Mouse (Mus musculus) ES-E14 (cell line): ENCODE results near the gene Cdkn2d. TPM values are rescaled to one million over a fixed set of nuclear protein-coding genes. Genes with fewer than 3 reads are reported as not detected.
A peak's percentile ranks its signal among the peaks of the same experiment; 100 is the strongest.

Source experiments
- DNase-seq: peaks from one replicate; pipeline ENCODE4 v3.0.0-alpha.2; 2013; ENCODE audit warnings: low read depth, low spot score
- H3K27ac ChIP-seq: 2 replicates; pipeline ENCODE4 v1.5.1; 2012; ENCODE audit warnings: low read depth, mild to moderate bottlenecking, low read length, moderate library complexity, mixed read lengths; ENCODE audit not compliant: poor library complexity, insufficient read depth, severe bottlenecking
- H3K36me3 ChIP-seq: 2 replicates; pipeline ENCODE4 v1.6.1; 2012; ENCODE audit warnings: mild to moderate bottlenecking, low read length, moderate library complexity, mixed read lengths; ENCODE audit not compliant: control insufficient read depth, poor library complexity, insufficient read depth, severe bottlenecking
- H3K4me1 ChIP-seq, 2 experiments: fragments of 150-350 bp in 1 of 2; sonication (generic) in 1 of 2; 2 replicates each; pipeline ENCODE4 v1.6.1; 2012; ENCODE audit warnings: low read length in 2 of 2, mild to moderate bottlenecking in 1 of 2, mixed read lengths in 1 of 2; ENCODE audit not compliant: control insufficient read depth in 2 of 2, insufficient read depth in 2 of 2, poor library complexity in 1 of 2
- H3K4me3 ChIP-seq, 2 experiments: fragments of 150-350 bp in 1 of 2; sonication (generic) in 1 of 2; 2 replicates each; pipeline ENCODE4 v1.5.1; 2012; ENCODE audit warnings: low read length in 2 of 2, low read depth in 1 of 2, mild to moderate bottlenecking in 1 of 2, mixed read lengths in 1 of 2; ENCODE audit not compliant: insufficient read depth in 1 of 2, poor library complexity in 1 of 2, severe bottlenecking in 1 of 2
- H3K9ac ChIP-seq: 2 replicates; pipeline ENCODE4 v1.6.1; 2012; ENCODE audit warnings: low read depth, mild to moderate bottlenecking, low read length, mixed read lengths; ENCODE audit not compliant: poor library complexity, insufficient read depth, severe bottlenecking
- H3K9me3 ChIP-seq: fragments of 150-350 bp; sonication (generic); 2 replicates; pipeline ENCODE4 v1.6.1; 2012; ENCODE audit warnings: low read depth, mild to moderate bottlenecking, low read length; ENCODE audit not compliant: control insufficient read depth, insufficient read depth
- CHD2 ChIP-seq: IDR thresholded peaks from 2 replicates; pipeline ENCODE4 v1.6.1; 2014; ENCODE audit warnings: mild to moderate bottlenecking, low read depth, low read length, inconsistent platforms
- HCFC1 ChIP-seq: IDR thresholded peaks from 2 replicates; pipeline ENCODE4 v1.6.1; 2012; ENCODE audit warnings: low read length, inconsistent platforms, borderline replicate concordance; ENCODE audit not compliant: insufficient read depth
- MAFK ChIP-seq: IDR thresholded peaks from 2 replicates; pipeline ENCODE4 v1.6.1; 2014; ENCODE audit warnings: mild to moderate bottlenecking, low read depth, low read length, inconsistent platforms; ENCODE audit not compliant: insufficient read depth
- ZC3H11A ChIP-seq: IDR thresholded peaks from 2 replicates; pipeline ENCODE4 v1.6.1; 2012; ENCODE audit warnings: low read depth, mild to moderate bottlenecking, inconsistent platforms, low read length, borderline replicate concordance
- ZNF384 ChIP-seq: IDR thresholded peaks from 2 replicates; pipeline ENCODE4 v1.6.1; 2012; ENCODE audit warnings: low read depth, low read length, inconsistent platforms
- in situ Hi-C, 2 experiments: fragments of 600-800 bp; cut with MboI; formaldehyde crosslinking; loops; one replicate each; pipeline ENCODE4 v1.15.1; 2025; ENCODE audit warnings: low sequenced_read_pairs in 2 of 2, inconsistent platforms in 1 of 2; ENCODE audit not compliant: unreplicated experiment in 2 of 2
- total RNA-seq: library from RNA; depleted of rRNA; stranded (reverse); fragments of 300-350 nt; gene quantifications from 2 replicates; pipeline ENCODE4 v1.2.3, GENCODE M21; 2012

The Cdkn2d gene
- total RNA-seq, 1 experiment = 12.7 TPM

GRCm38 (mm10) chr9:21251116-21251735 is 40.0 kb downstream of the Cdkn2d start:
- Histone ChIP-seq H3K4me3 (no peak overlapping the region), H3K9me3 (no peaks in the 10 kb centered on the region), H3K4me1 (peaks cover 0 to 7% of the 10 kb centered on the region in 2 experiments; a peak in 3 of 4 replicates), H3K36me3 (no peaks in the 10 kb centered on the region), H3K27ac (no peak overlapping the region), H3K9ac (no peak overlapping the region)
- DNase-seq = no peak
- TF ChIP-seq HCFC1 = no peak
- TF ChIP-seq MAFK = no peak
- TF ChIP-seq ZC3H11A = no peak
- no peak for TF ChIP-seq CHD2
- no peak for TF ChIP-seq ZNF384
- in situ Hi-C loops = no loop called here

- no peak for DNase-seq
- Histone ChIP-seq H3K27ac (no peak overlapping the region), H3K9ac (no peak overlapping the region), H3K4me1 (peaks cover 0 to 7% of the 10 kb centered on the region in 2 experiments; a peak in 3 of 4 replicates), H3K36me3 (no peaks in the 10 kb centered on the region), H3K4me3 (no peak overlapping the region), H3K9me3 (no peaks in the 10 kb centered on the region)
- TF ChIP-seq ZC3H11A (no peak), CHD2 (no peak), MAFK (no peak), HCFC1 (no peak)
- in situ Hi-C loops = no loop called here
Observed at GRCm38 (mm10) chr9:21250509-21250908, 40.7 kb downstream of the Cdkn2d start.

- DNase-seq = no peak
- no peak overlapping the region for H3K4me3 ChIP-seq
- in situ Hi-C loops = no loop called here
- H3K9ac ChIP-seq = no peak overlapping the region
- no peak for TF ChIP-seq ZNF384
- no peak for TF ChIP-seq MAFK
- TF ChIP-seq CHD2 = no peak
- TF ChIP-seq ZC3H11A = no peak
- TF ChIP-seq HCFC1 = no peak
- H3K27ac ChIP-seq = no peak overlapping the region
- H3K36me3 ChIP-seq = no peaks in the 10 kb centered on the region
- H3K9me3 ChIP-seq = no peaks in the 10 kb centered on the region
- peaks cover 0 to 9% of the 10 kb centered on the region in 2 experiments; a peak in 3 of 4 replicates for H3K4me1 ChIP-seq
Observed at GRCm38 (mm10) chr9:21249629-21250508, 41.3 kb downstream of the Cdkn2d start.

- Histone ChIP-seq H3K4me1 (peaks cover 2 to 9% of the 10 kb centered on the region in 2 experiments; a peak in 3 of 4 replicates), H3K9me3 (no peaks in the 10 kb centered on the region), H3K9ac (peak within 1 kb of the TSS; percentile 10; the same call in 1 of the 2 replicates), H3K27ac (no peak within 1 kb of the TSS), H3K36me3 (no peaks in the 10 kb centered on the region), H3K4me3 (peak within 1 kb of the TSS; percentile 58)
- DNase-seq = no peak
- in situ Hi-C loops = no loop called here
- TF ChIP-seq CHD2 = no peak
- no peak for TF ChIP-seq ZC3H11A
- no peak for TF ChIP-seq HCFC1
- no peak for TF ChIP-seq MAFK
- TF ChIP-seq ZNF384 = no peak
Observed at GRCm38 (mm10) chr9:21248326-21248725, 42.9 kb downstream of the Cdkn2d start, which contains the start of gene S1pr5. Gene S1pr5, minus strand, starts transcription at chr9:21248443.
